Mouse (Mus musculus) forebrain, embryonic 11.5 days (tissue): ENCODE measurements around the gene Car6. TPM values are rescaled to one million over a fixed set of nuclear protein-coding genes. Genes with fewer than 3 reads are reported as not detected.
A peak's percentile ranks its signal among the peaks of the same experiment; 100 is the strongest.

Source experiments
- ATAC-seq: fragments of 200-750 bp; cut with Nextera tagmentation; replicated peaks from 2 replicates; pipeline ENCODE4 v1.8.0; 2017; ENCODE audit warnings: moderate TSS enrichment; ENCODE audit not compliant: low FRiP score
- DNase-seq: peaks from one replicate; pipeline ENCODE4 v3.0.0-alpha.2; 2017; ENCODE audit warnings: low spot score
- H3K27ac ChIP-seq: fragments of 300-500 bp; sonication (generic); 2 replicates; pipeline ENCODE4 v1.5.1; 2014; ENCODE audit warnings: low read depth, low read length
- H3K27me3 ChIP-seq: fragments of 300-500 bp; sonication (generic); 2 replicates; pipeline ENCODE4 v1.6.1; 2014; ENCODE audit warnings: mild to moderate bottlenecking, low read length, mixed read lengths; ENCODE audit not compliant: control insufficient read depth, insufficient read depth
- H3K36me3 ChIP-seq: fragments of 300-500 bp; sonication (generic); 2 replicates; pipeline ENCODE4 v1.6.1; 2014; ENCODE audit warnings: mild to moderate bottlenecking, low read length, moderate library complexity, mixed read lengths; ENCODE audit not compliant: control insufficient read depth, insufficient read depth
- H3K4me1 ChIP-seq: fragments of 300-500 bp; sonication (generic); replicated peaks from 2 replicates; pipeline ENCODE4 v1.6.1; 2014; ENCODE audit warnings: low read length, mixed read lengths; ENCODE audit not compliant: control insufficient read depth, insufficient read depth
- H3K4me2 ChIP-seq: fragments of 300-500 bp; sonication (generic); 2 replicates; pipeline ENCODE4 v1.6.1; 2014; ENCODE audit warnings: low read depth, mild to moderate bottlenecking, low read length, moderate library complexity, mixed read lengths; ENCODE audit not compliant: severe bottlenecking
- H3K4me3 ChIP-seq: fragments of 300-500 bp; sonication (generic); 2 replicates; pipeline ENCODE4 v1.5.1; 2014; ENCODE audit warnings: low read depth, low read length
- H3K9ac ChIP-seq: fragments of 300-500 bp; sonication (generic); 2 replicates; pipeline ENCODE4 v1.6.1; 2014; ENCODE audit warnings: low read length
- H3K9me3 ChIP-seq: fragments of 300-500 bp; sonication (generic); 2 replicates; pipeline ENCODE4 v1.6.1; 2016; ENCODE audit warnings: low read length, mixed read lengths; ENCODE audit not compliant: control insufficient read depth
- WGBS: fragments of 180-500 bp; shearing (Covaris S2); extraction: QIAGEN DNeasy Blood & Tissue Kit; methylation state at CpG from one replicate; pipeline ENCODE4 v1.1.7; 2014; 5-methylcytosine and 5-hydroxymethylcytosine counted together
- polyA plus RNA-seq: library from polyadenylated mRNA; unstranded; fragments of >200 nt; fragmentation: Nextera tagmentation; extraction: Ambion mirVana; gene quantifications from 2 replicates; pipeline ENCODE4 v1.2.1, GENCODE M21; 2014

Car6 gene
- polyA plus RNA-seq, 1 experiment from 2014 or later, result not detected

- DNase-seq (no peak), ATAC-seq (no peak)
- H3K9ac ChIP-seq, result no peak overlapping the region
- no peak overlapping the region for H3K4me2 ChIP-seq
- H3K27ac ChIP-seq, result peak overlapping the region; percentile 55
- peaks cover 26% of the 10 kb centered on the region for H3K4me1 ChIP-seq
- no peak overlapping the region for H3K4me3 ChIP-seq
- 37% methylated on average over 8 of the region's 8 CpGs for WGBS
- no peaks in the 10 kb centered on the region for H3K9me3 ChIP-seq
- no peaks in the 10 kb centered on the region for H3K36me3 ChIP-seq
- H3K27me3 ChIP-seq, result no peaks in the 10 kb centered on the region
Measured at GRCm38 (mm10) chr4:150234599-150235327, 33.6 kb upstream of the Car6 start.

GRCm38 (mm10) chr4:150231871-150232270 lies 30.7 kb upstream of the Car6 start:
- Histone ChIP-seq H3K9ac (no peak overlapping the region), H3K4me2 (no peak overlapping the region), H3K4me1 (peaks cover 19% of the 10 kb centered on the region), H3K36me3 (no peaks in the 10 kb centered on the region), H3K27ac (no peak overlapping the region), H3K9me3 (no peaks in the 10 kb centered on the region), H3K27me3 (no peaks in the 10 kb centered on the region), H3K4me3 (no peak overlapping the region)
- DNase-seq (peak; percentile 50), ATAC-seq (no peak)
- WGBS, result 43% methylated on average over 8 of the region's 8 CpGs

- ATAC-seq (0 out of 2 replicates have a peak, but pooled peaks have one; percentile 9), DNase-seq (no peak)
- no peak overlapping the region for H3K4me3 ChIP-seq
- H3K4me2 ChIP-seq, result no peak overlapping the region; the same call in 1 of the 2 replicates
- peak overlapping the region; percentile 27; the same call in 1 of the 2 replicates for H3K9ac ChIP-seq
- H3K9me3 ChIP-seq, result no peaks in the 10 kb centered on the region
- peaks cover 21% of the 10 kb centered on the region for H3K4me1 ChIP-seq
- no peak overlapping the region for H3K27ac ChIP-seq
- no peaks in the 10 kb centered on the region for H3K27me3 ChIP-seq
- H3K36me3 ChIP-seq, result no peaks in the 10 kb centered on the region
- WGBS, result 6% methylated on average over 21 of the region's 21 CpGs
Measured at GRCm38 (mm10) chr4:150230460-150231407, 29.6 kb upstream of the Car6 start.

- Histone ChIP-seq H3K9ac (no peak overlapping the region), H3K9me3 (no peaks in the 10 kb centered on the region), H3K27ac (no peak overlapping the region), H3K27me3 (no peaks in the 10 kb centered on the region), H3K4me3 (no peak overlapping the region), H3K4me1 (peaks cover 21% of the 10 kb centered on the region), H3K4me2 (no peak overlapping the region), H3K36me3 (no peaks in the 10 kb centered on the region)
- ATAC-seq (no peak), DNase-seq (no peak)
- WGBS, result 29% methylated on average over 9 of the region's 15 CpGs
Measured at GRCm38 (mm10) chr4:150229747-150230390, 28.7 kb upstream of the Car6 start.

GRCm38 (mm10) chr4:150228581-150229348 lies 27.6 kb upstream of the Car6 start:
- no peak for DNase-seq
- no peak overlapping the region for H3K27ac ChIP-seq
- H3K36me3 ChIP-seq, result no peaks in the 10 kb centered on the region
- H3K4me3 ChIP-seq, result no peak overlapping the region
- H3K9ac ChIP-seq, result no peak overlapping the region
- H3K9me3 ChIP-seq, result no peaks in the 10 kb centered on the region
- ATAC-seq, result no peak
- no peak overlapping the region for H3K4me2 ChIP-seq
- H3K27me3 ChIP-seq, result no peaks in the 10 kb centered on the region
- 55% methylated on average over 7 of the region's 7 CpGs for WGBS
- H3K4me1 ChIP-seq, result peaks cover 17% of the 10 kb centered on the region

- WGBS, result 63% methylated on average over 7 of the region's 7 CpGs
- no peak overlapping the region for H3K27ac ChIP-seq
- no peaks in the 10 kb centered on the region for H3K9me3 ChIP-seq
- H3K9ac ChIP-seq, result no peak overlapping the region
- H3K4me2 ChIP-seq, result no peak overlapping the region
- peaks cover 17% of the 10 kb centered on the region for H3K4me1 ChIP-seq
- ATAC-seq (no peak), DNase-seq (no peak)
- H3K36me3 ChIP-seq, result no peaks in the 10 kb centered on the region
- H3K4me3 ChIP-seq, result no peak overlapping the region
- H3K27me3 ChIP-seq, result no peaks in the 10 kb centered on the region
Measured at GRCm38 (mm10) chr4:150226818-150227688, 25.9 kb upstream of the Car6 start.

- Histone ChIP-seq H3K4me1 (peaks cover 9% of the 10 kb centered on the region; the same call in 1 of the 2 replicates), H3K27ac (no peak overlapping the region), H3K4me2 (no peak overlapping the region), H3K9ac (no peak overlapping the region), H3K4me3 (no peak overlapping the region), H3K36me3 (no peaks in the 10 kb centered on the region), H3K27me3 (no peaks in the 10 kb centered on the region), H3K9me3 (no peaks in the 10 kb centered on the region)
- no peak for DNase-seq
- ATAC-seq, result no peak
- WGBS, result 98% methylated on average over 1 of the region's 1 CpGs
Measured at GRCm38 (mm10) chr4:150225700-150226099, 24.6 kb upstream of the Car6 start.
